Mouse (Mus musculus): ENCODE data around the gene Htra2.

The Htra2 gene

GRCm38 (mm10) chr6:83054871-83055431 is at the start of gene Htra2:
Htra2 (minus strand) TSS chr6:83055273.
- ATAC-seq (ENCODE audit: insufficient number of reproducible peaks, low FRiP score, low TSS enrichment) = peak; percentile 24

GRCm38 (mm10) chr6:83104158-83104557 is 49.1 kb upstream of the Htra2 start:
- ATAC-seq (ENCODE audit: insufficient number of reproducible peaks, low FRiP score, low TSS enrichment) = no peak

- no peak for ATAC-seq (ENCODE audit: insufficient number of reproducible peaks, low FRiP score, low TSS enrichment)
Measured at GRCm38 (mm10) chr6:83103130-83103650, 48.1 kb upstream of the Htra2 start.

- peak; percentile 64 for ATAC-seq (ENCODE audit: insufficient number of reproducible peaks, low FRiP score, low TSS enrichment)
Measured at GRCm38 (mm10) chr6:83101688-83102556, 46.8 kb upstream of the Htra2 start.

- peak; percentile 95 for ATAC-seq (ENCODE audit: insufficient number of reproducible peaks, low FRiP score, low TSS enrichment)
Measured at GRCm38 (mm10) chr6:83101316-83101687, 46.2 kb upstream of the Htra2 start, which contains the start of the genes Ccdc142 and Gm42688. Ccdc142 (plus strand) TSS chr6:83101601. Gm42688 (plus strand) TSS chr6:83101617.

GRCm38 (mm10) chr6:83098411-83098810 is 43.3 kb upstream of the Htra2 start:
- no peak for ATAC-seq (ENCODE audit: insufficient number of reproducible peaks, low FRiP score, low TSS enrichment)

GRCm38 (mm10) chr6:83095968-83096367 is 40.9 kb upstream of the Htra2 start:
- no peak for ATAC-seq (ENCODE audit: insufficient number of reproducible peaks, low FRiP score, low TSS enrichment)

- no peak for ATAC-seq (ENCODE audit: insufficient number of reproducible peaks, low FRiP score, low TSS enrichment)
Measured at GRCm38 (mm10) chr6:83092416-83093127, 37.5 kb upstream of the Htra2 start.

- ATAC-seq (ENCODE audit: insufficient number of reproducible peaks, low FRiP score, low TSS enrichment) = no peak
Measured at GRCm38 (mm10) chr6:83087926-83088260, 32.8 kb upstream of the Htra2 start.

- no peak for ATAC-seq (ENCODE audit: insufficient number of reproducible peaks, low FRiP score, low TSS enrichment)
Measured at GRCm38 (mm10) chr6:83087205-83087925, 32.3 kb upstream of the Htra2 start.

- no peak for ATAC-seq (ENCODE audit: insufficient number of reproducible peaks, low FRiP score, low TSS enrichment)
Measured at GRCm38 (mm10) chr6:83086121-83087035, 31.3 kb upstream of the Htra2 start, which contains the start of gene Lbx2. Lbx2 (plus strand) TSS chr6:83086367.

GRCm38 (mm10) chr6:83084477-83084876 is 29.4 kb upstream of the Htra2 start:
- ATAC-seq (ENCODE audit: insufficient number of reproducible peaks, low FRiP score, low TSS enrichment) = no peak

GRCm38 (mm10) chr6:83083497-83083896 is 28.4 kb upstream of the Htra2 start:
- no peak for ATAC-seq (ENCODE audit: insufficient number of reproducible peaks, low FRiP score, low TSS enrichment)

- no peak for ATAC-seq (ENCODE audit: insufficient number of reproducible peaks, low FRiP score, low TSS enrichment)
Measured at GRCm38 (mm10) chr6:83080210-83080609, 25.1 kb upstream of the Htra2 start.

- peak; percentile 72 for ATAC-seq (ENCODE audit: insufficient number of reproducible peaks, low FRiP score, low TSS enrichment)
Measured at GRCm38 (mm10) chr6:83078324-83078858, 23.3 kb upstream of the Htra2 start.

GRCm38 (mm10) chr6:83077630-83078323 is 22.7 kb upstream of the Htra2 start, which contains the start of gene Pcgf1:
Pcgf1 (plus strand) TSS chr6:83077869.
- peak; percentile 87 for ATAC-seq (ENCODE audit: insufficient number of reproducible peaks, low FRiP score, low TSS enrichment)

GRCm38 (mm10) chr6:83074979-83075378 is 19.9 kb upstream of the Htra2 start:
- ATAC-seq (ENCODE audit: insufficient number of reproducible peaks, low FRiP score, low TSS enrichment) = no peak

GRCm38 (mm10) chr6:83071220-83071619 is 16.1 kb upstream of the Htra2 start:
- no peak for ATAC-seq (ENCODE audit: insufficient number of reproducible peaks, low FRiP score, low TSS enrichment)
